Mouse (Mus musculus) intestine, embryonic 14.5 days (tissue): ENCODE results near the gene Peg3. TPM values are rescaled to one million over a fixed set of nuclear protein-coding genes. Genes with fewer than 3 reads are reported as not detected.

Experiments used
- ATAC-seq: fragments of 200-750 bp; cut with Nextera tagmentation; replicated peaks from 2 replicates; pipeline ENCODE4 v1.8.0; 2017; ENCODE audit warnings: low read depth, moderate number of reproducible peaks, moderate TSS enrichment, moderate library complexity; ENCODE audit not compliant: low FRiP score, low TSS enrichment
- DNase-seq: peaks from one replicate; pipeline ENCODE4 v3.0.0-alpha.2; 2018; ENCODE audit warnings: low spot score
- H3K27ac ChIP-seq: fragments of 300-500 bp; sonication (generic); 2 replicates; pipeline ENCODE4 v1.5.1; 2014; ENCODE audit warnings: low read depth, mild to moderate bottlenecking, control low read depth
- H3K27me3 ChIP-seq: fragments of 300-500 bp; sonication (generic); replicated peaks from 2 replicates; pipeline ENCODE4 v1.6.1; 2014; ENCODE audit warnings: low read length, control low read depth; ENCODE audit not compliant: control insufficient read depth, insufficient read depth
- H3K36me3 ChIP-seq: fragments of 300-500 bp; sonication (generic); 2 replicates; pipeline ENCODE4 v1.6.1; 2014; ENCODE audit warnings: low read length, control low read depth; ENCODE audit not compliant: control insufficient read depth, insufficient read depth
- H3K4me1 ChIP-seq: fragments of 300-500 bp; sonication (generic); replicated peaks from 2 replicates; pipeline ENCODE4 v1.6.1; 2014; ENCODE audit warnings: low read length, control low read depth, mixed read lengths; ENCODE audit not compliant: control insufficient read depth, insufficient read depth
- H3K4me2 ChIP-seq: fragments of 300-500 bp; sonication (generic); 2 replicates; pipeline ENCODE4 v1.6.1; 2014; ENCODE audit warnings: low read length
- H3K4me3 ChIP-seq: fragments of 300-500 bp; sonication (generic); 2 replicates; pipeline ENCODE4 v1.5.1; 2014; ENCODE audit warnings: low read depth, low read length, control low read depth, mixed read lengths
- H3K9ac ChIP-seq: fragments of 300-500 bp; sonication (generic); 2 replicates; pipeline ENCODE4 v1.6.1; 2014; ENCODE audit warnings: mild to moderate bottlenecking, low read length
- H3K9me3 ChIP-seq: fragments of 300-500 bp; sonication (generic); 2 replicates; pipeline ENCODE4 v1.6.1; 2016; ENCODE audit warnings: low read length, control low read depth; ENCODE audit not compliant: control insufficient read depth
- WGBS: fragments of 180-500 bp; shearing (Covaris S2); extraction: QIAGEN DNeasy Blood & Tissue Kit; methylation state at CpG from one replicate; pipeline ENCODE4 v1.1.7; 2014; 5-methylcytosine and 5-hydroxymethylcytosine counted together
- polyA plus RNA-seq: library from polyadenylated mRNA; unstranded; fragments of >200 nt; fragmentation: Nextera tagmentation; extraction: Ambion mirVana; gene quantifications from 2 replicates; pipeline ENCODE4 v1.2.1, GENCODE M21; 2014

The Peg3 gene
- polyA plus RNA-seq, 1 experiment from 2014 or later = 164 TPM

DNA sequence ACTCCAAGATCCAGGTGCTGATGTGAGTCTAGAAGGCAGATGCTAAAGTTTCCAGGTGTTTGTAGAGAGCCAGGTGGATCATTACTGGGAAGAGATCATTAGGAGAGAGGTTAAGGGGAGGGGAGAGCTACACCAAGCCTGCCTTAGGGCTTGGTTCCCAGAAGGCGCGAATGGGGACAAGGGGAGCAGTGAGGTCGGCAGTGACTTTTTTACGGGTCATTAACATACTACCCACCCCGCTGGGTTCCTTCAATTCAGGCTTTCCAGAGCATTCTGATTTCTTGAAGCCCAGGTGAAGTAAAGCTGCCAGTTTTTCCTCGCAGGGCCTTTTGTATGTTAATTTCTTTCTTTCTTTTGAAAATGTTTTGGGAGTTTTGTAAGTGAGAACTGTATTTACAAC, 29.9 kb upstream of the Peg3 start:
- ATAC-seq (no peak), DNase-seq (no peak)
- Histone ChIP-seq H3K4me2 (no peak overlapping the region), H3K27me3 (no peaks in the 10 kb centered on the region), H3K27ac (no peak overlapping the region), H3K36me3 (no peaks in the 10 kb centered on the region), H3K9ac (no peak overlapping the region), H3K9me3 (no peaks in the 10 kb centered on the region), H3K4me3 (no peak overlapping the region), H3K4me1 (no peaks in the 10 kb centered on the region)
- WGBS = 54% methylated on average over 6 of the region's 6 CpGs

DNA sequence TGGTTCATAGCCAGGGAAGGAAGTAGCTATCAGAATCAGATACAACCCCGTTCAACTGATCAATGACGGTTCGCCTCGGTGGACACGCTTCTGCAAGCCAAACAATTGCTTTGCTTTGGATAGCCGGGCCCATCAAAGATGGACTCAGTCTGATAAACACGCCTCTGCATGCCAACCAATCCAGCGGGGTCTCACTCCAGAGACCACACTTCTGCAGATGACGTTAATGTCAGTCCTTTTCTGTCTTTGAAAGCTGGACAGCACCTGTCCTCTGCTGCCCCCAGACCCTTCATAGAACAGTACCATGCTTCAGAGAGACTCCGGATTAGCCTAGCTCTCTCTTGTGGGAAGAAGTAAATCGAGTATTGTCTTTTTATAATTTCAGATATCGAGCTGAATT, 29.5 kb upstream of the Peg3 start:
- Histone ChIP-seq H3K4me3 (no peak overlapping the region), H3K36me3 (no peaks in the 10 kb centered on the region), H3K27ac (no peak overlapping the region), H3K4me1 (no peaks in the 10 kb centered on the region), H3K9me3 (no peaks in the 10 kb centered on the region), H3K27me3 (no peaks in the 10 kb centered on the region), H3K4me2 (no peak overlapping the region), H3K9ac (no peak overlapping the region)
- ATAC-seq (no peak), DNase-seq (no peak)
- WGBS = 76% methylated on average over 12 of the region's 12 CpGs

DNA sequence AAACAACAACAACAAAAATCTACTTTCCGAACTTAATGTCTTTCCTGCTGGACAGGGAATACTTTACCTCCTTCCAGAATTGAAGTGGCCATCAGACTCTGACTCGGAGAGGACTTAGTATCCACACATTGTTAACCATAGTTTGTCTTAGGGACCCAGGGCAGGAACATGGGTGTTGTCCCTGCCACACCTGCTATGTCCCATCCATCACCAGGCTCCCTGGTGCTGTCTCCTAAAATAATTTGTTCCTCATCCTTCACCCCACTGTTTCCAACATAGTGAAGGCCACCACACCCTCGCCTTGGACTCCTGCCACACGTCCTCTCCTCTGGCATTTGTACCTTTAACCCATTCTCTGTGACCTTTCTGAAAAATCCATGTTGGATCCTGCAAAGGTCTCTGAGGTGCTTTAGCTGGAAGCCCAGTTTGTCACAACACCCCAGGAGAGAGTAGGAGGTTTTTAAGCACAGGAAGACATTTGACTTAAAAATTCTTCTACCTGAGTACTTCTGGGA, 26.6 kb upstream of the Peg3 start:
- H3K4me2 ChIP-seq = no peak overlapping the region
- no peaks in the 10 kb centered on the region for H3K27me3 ChIP-seq
- H3K9me3 ChIP-seq = no peaks in the 10 kb centered on the region
- DNase-seq (no peak), ATAC-seq (no peak)
- H3K36me3 ChIP-seq = no peaks in the 10 kb centered on the region
- H3K27ac ChIP-seq = no peak overlapping the region
- peaks cover 9% of the 10 kb centered on the region; the same call in 1 of the 2 replicates for H3K4me1 ChIP-seq
- H3K4me3 ChIP-seq = no peak overlapping the region
- WGBS = 77% methylated on average over 4 of the region's 4 CpGs
- no peak overlapping the region for H3K9ac ChIP-seq

DNA sequence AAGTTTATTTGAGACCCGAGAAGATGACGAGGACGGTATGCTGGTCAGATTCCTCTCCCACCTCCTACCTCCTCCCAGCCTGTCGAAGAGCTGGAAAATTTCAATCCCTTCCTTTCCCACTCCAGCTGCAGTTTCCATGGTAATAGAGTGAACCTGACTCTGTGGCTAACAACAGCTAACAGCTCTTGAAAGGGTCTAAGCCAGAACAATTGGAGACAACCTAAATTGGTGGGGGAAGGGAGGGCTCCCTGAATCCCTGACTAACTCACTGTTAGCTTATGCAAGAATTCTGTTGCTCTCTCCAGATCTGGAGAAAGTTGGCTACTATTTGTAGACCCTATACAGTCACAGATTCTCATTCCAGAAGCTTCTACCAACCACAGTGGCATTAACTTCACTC, 23.2 kb upstream of the Peg3 start:
- Histone ChIP-seq H3K4me1 (peaks cover 9% of the 10 kb centered on the region; the same call in 1 of the 2 replicates), H3K4me3 (no peak overlapping the region), H3K27me3 (no peaks in the 10 kb centered on the region), H3K27ac (0 out of 2 replicates have a peak overlapping the region, but pooled peaks have one; percentile 64), H3K4me2 (no peak overlapping the region), H3K9ac (no peak overlapping the region), H3K36me3 (no peaks in the 10 kb centered on the region), H3K9me3 (no peaks in the 10 kb centered on the region)
- no peak for DNase-seq
- WGBS = 20% methylated on average over 4 of the region's 4 CpGs
- ATAC-seq = peak; percentile 71

DNA sequence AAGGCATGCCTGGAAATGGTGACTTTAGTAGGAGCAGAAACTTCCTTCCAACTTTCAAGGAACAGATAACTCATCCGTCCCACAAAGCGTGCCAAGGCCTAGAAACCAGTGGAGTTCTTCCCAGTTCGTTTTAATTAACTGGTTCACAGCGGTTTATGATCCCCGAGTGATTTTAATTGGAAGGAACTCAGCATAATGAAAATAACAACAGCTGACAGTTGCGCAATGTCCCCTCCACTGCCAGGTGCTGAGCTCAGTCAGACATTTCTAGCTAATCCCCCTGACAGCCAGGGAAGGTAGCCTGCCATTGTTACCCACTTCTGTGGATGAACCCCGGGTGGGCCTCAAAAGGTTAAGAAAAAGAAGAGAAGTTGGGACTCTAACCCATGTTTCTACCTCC, 19.0 kb upstream of the Peg3 start:
- 82% methylated on average over 7 of the region's 7 CpGs for WGBS
- Histone ChIP-seq H3K4me1 (peaks cover 18% of the 10 kb centered on the region), H3K9ac (no peak overlapping the region), H3K4me3 (no peak overlapping the region), H3K4me2 (no peak overlapping the region), H3K36me3 (no peaks in the 10 kb centered on the region), H3K27ac (no peak overlapping the region), H3K27me3 (no peaks in the 10 kb centered on the region), H3K9me3 (no peaks in the 10 kb centered on the region)
- ATAC-seq (no peak), DNase-seq (no peak)

DNA sequence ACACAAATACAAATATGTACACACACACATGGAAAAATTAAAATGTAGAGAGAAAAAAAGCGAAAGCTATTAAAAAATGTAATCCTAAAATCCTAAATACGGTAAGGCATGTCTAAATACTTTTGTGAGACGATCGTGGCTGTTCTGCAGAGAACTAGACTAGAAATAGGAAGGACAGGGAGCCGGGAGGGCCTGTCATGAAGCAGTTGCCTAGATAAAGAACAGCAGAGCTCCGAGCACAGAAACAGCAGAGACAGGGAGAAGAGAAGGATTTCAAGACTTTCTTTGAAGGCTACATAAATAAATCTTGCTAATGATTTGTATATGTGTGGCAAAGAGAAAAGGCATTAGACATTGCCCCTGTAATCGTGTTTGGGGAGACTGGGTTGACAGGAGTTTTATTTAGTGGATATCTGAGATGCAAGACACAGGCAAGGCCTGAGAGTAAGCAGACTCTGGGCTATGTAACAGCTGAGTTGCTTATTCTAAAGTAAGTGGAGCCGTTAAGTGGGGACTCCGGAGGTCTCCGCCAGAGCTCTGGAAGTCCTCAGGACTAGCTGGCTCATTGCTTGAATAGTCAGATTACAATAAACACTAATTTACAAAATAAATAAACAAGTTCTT, 14.2 kb upstream of the Peg3 start:
- H3K9me3 ChIP-seq = no peaks in the 10 kb centered on the region
- ATAC-seq = peak; percentile 90
- H3K4me3 ChIP-seq = no peak overlapping the region
- no peak overlapping the region for H3K9ac ChIP-seq
- 25% methylated on average over 10 of the region's 10 CpGs for WGBS
- H3K4me2 ChIP-seq = no peak overlapping the region; the same call in 1 of the 2 replicates
- DNase-seq = no peak
- peaks cover 19% of the 10 kb centered on the region for H3K4me1 ChIP-seq
- H3K27me3 ChIP-seq = no peaks in the 10 kb centered on the region
- no peaks in the 10 kb centered on the region for H3K36me3 ChIP-seq
- H3K27ac ChIP-seq = peak overlapping the region; percentile 54

DNA sequence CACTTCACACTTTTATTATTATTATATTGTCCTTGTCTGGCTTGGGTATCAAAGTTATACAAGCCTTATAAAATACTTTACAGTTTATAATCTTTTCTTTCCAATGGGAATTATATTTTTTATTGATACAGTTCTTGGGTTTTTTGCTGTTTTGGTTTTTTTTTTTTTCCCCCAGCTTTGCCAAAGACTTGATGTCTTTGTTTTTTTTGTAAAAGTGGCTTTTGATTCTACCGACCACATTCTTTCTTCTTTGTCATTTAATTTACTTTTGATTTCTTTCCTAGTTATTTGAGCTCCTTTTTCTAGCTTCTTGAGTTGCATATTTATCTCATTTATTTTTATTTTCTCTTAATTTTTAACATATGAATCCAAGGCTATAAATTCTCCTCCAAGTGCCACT, 5.8 kb upstream of the Peg3 start:
- no peaks in the 10 kb centered on the region for H3K4me1 ChIP-seq
- 68% methylated on average over 1 of the region's 1 CpGs for WGBS
- no peak for DNase-seq

DNA sequence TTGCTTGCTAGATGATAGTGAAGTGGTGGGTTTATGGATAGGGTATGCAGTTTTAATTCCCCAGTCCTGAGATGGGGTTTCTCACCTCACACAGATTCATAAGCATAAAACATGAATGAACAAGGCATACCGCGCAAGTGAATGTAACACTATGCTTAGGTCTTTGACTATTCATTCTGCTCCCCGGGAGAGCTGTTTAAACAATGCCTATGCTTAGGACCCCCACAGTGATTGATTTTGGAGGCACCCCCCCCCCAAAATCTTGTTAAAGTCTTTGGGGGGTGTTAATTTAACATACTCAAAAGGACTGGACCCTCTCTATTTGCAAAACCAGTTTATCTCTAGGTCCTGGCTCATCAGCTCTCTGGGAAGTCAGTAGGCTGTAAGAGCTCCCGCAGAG, 1.7 kb upstream of the Peg3 start:
- Histone ChIP-seq H3K4me3 (peak overlapping the region; percentile 56), H3K27me3 (no peaks in the 10 kb centered on the region), H3K9me3 (peaks cover 41% of the 10 kb centered on the region), H3K4me1 (no peaks in the 10 kb centered on the region), H3K27ac (no peak overlapping the region), H3K9ac (peak overlapping the region; percentile 51), H3K36me3 (no peaks in the 10 kb centered on the region), H3K4me2 (peak overlapping the region; percentile 49)
- DNase-seq (peak; percentile 54), ATAC-seq (no peak)
- 50% methylated on average over 4 of the region's 4 CpGs for WGBS

More for the DNA sequence above, 5.8 kb upstream of the Peg3 start:
- no peak overlapping the region for H3K4me3 ChIP-seq
- no peaks in the 10 kb centered on the region for H3K27me3 ChIP-seq
- H3K27ac ChIP-seq = no peak overlapping the region
- peaks cover 4% of the 10 kb centered on the region; the same call in 1 of the 2 replicates for H3K9me3 ChIP-seq
- no peak overlapping the region for H3K4me2 ChIP-seq
- no peaks in the 10 kb centered on the region for H3K36me3 ChIP-seq
- H3K9ac ChIP-seq = no peak overlapping the region
- ATAC-seq = no peak

DNA sequence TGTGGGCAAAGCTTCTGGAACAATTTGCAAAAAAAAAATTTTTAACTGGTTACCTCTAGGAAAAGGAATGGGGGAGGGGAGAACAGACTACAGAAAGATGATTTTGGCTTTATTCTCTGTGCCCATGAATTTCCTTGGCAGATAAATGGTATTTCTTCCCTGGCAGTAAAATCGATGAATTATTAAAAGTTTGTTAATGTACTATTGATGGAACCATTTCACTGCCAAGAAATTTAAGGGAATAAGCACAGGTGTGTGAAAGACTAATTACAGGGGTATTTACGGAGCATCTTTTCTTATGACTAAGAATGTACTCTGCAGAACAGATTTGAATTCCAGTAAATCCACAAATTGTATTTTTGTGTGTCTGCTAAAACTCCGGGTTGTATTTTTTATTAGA, 1.1 kb upstream of the Peg3 start:
- H3K4me2 ChIP-seq = peak overlapping the region; percentile 49
- DNase-seq (no peak), ATAC-seq (no peak)
- no peaks in the 10 kb centered on the region for H3K27me3 ChIP-seq
- peak overlapping the region; percentile 56 for H3K4me3 ChIP-seq
- WGBS = 54% methylated on average over 3 of the region's 3 CpGs
- H3K9ac ChIP-seq = peak overlapping the region; percentile 51
- H3K4me1 ChIP-seq = no peaks in the 10 kb centered on the region
- H3K27ac ChIP-seq = no peak overlapping the region; the same call in 1 of the 2 replicates
- 0 out of 2 replicates have a peak, but pooled peaks cover 2% of the 10 kb centered on the region for H3K36me3 ChIP-seq
- H3K9me3 ChIP-seq = peaks cover 41% of the 10 kb centered on the region
